Mouse (Mus musculus) heart, adult 2 months (tissue): ENCODE results near the gene Mindy4.

Experiments
- CTCF ChIP-seq: fragments of 200-600 bp; IDR thresholded peaks from 2 replicates; pipeline ENCODE4 v1.8.1; 2022; ENCODE audit warnings: antibody characterized with exemption, mild to moderate bottlenecking, moderate library complexity
- EP300 ChIP-seq: fragments of 200-500 bp; IDR thresholded peaks from 2 replicates; pipeline ENCODE4 v1.6.1; 2011; ENCODE audit warnings: low read depth, low read length, control low read depth; ENCODE audit not compliant: insufficient read depth
- POLR2A ChIP-seq: fragments of 200-500 bp; IDR thresholded peaks from 2 replicates; pipeline ENCODE4 v1.6.1; 2011; ENCODE audit warnings: mild to moderate bottlenecking, low read depth, low read length, control low read depth; ENCODE audit not compliant: insufficient read depth

- no peak for TF ChIP-seq CTCF
- no peak for TF ChIP-seq POLR2A
- TF ChIP-seq EP300 = no peak
These were observed 49.6 kb downstream of the Mindy4 start for GRCm38 (mm10) chr6:55252731-55253247.
